Mouse (Mus musculus): ENCODE measurements around the gene Gm21985. TPM values are rescaled to one million over a fixed set of nuclear protein-coding genes. Genes with fewer than 3 reads are reported as not detected.
"Not testable (repeated sequence)": the region's sequence is repeated elsewhere in the genome, so short reads cannot be mapped to it uniquely, and the experiment has no call there.

The Gm21985 gene
- total RNA-seq, 4 experiments from 2014 or later, result 1.9 to 4.3 (median 2.9) TPM

GRCm38 (mm10) chr2:112391346-112392000, 125.4 kb downstream of the Gm21985 start:
- DNase-seq (ENCODE audit: low spot score in 2 of 2), result no peak

- DNase-seq (ENCODE audit: low spot score in 2 of 2), result no peak
Observed at GRCm38 (mm10) chr2:112392689-112393088, 126.6 kb downstream of the Gm21985 start.

- DNase-seq (ENCODE audit: low spot score in 2 of 2), result no peak
Observed at GRCm38 (mm10) chr2:112393958-112394357, 127.8 kb downstream of the Gm21985 start.

- no peak for DNase-seq (ENCODE audit: low spot score in 2 of 2)
Observed at GRCm38 (mm10) chr2:112396649-112397048, 130.5 kb downstream of the Gm21985 start.

GRCm38 (mm10) chr2:112407030-112407429, 140.9 kb downstream of the Gm21985 start:
- DNase-seq (ENCODE audit: low spot score in 2 of 2), result no peak

- no peak for DNase-seq (ENCODE audit: low spot score in 2 of 2)
Observed at GRCm38 (mm10) chr2:112425308-112425707, 159.2 kb downstream of the Gm21985 start.

GRCm38 (mm10) chr2:112428534-112428933, 162.4 kb downstream of the Gm21985 start:
- DNase-seq (ENCODE audit: low spot score in 2 of 2), result not testable (repeated sequence)

- no peak for DNase-seq (ENCODE audit: low spot score in 2 of 2)
Observed at GRCm38 (mm10) chr2:112429665-112430064, 163.6 kb downstream of the Gm21985 start.

- DNase-seq (ENCODE audit: low spot score in 2 of 2), result no peak
Observed at GRCm38 (mm10) chr2:112430403-112430802, 164.3 kb downstream of the Gm21985 start.

- no peak for DNase-seq (ENCODE audit: low spot score in 2 of 2)
Observed at GRCm38 (mm10) chr2:112432523-112432922, 166.4 kb downstream of the Gm21985 start.

- DNase-seq (ENCODE audit: low spot score in 2 of 2), result no peak
Observed at GRCm38 (mm10) chr2:112433359-112433758, 167.2 kb downstream of the Gm21985 start.

GRCm38 (mm10) chr2:112436292-112436691, 170.2 kb downstream of the Gm21985 start:
- DNase-seq (ENCODE audit: low spot score in 2 of 2), result no peak

GRCm38 (mm10) chr2:112437589-112437988, 171.5 kb downstream of the Gm21985 start:
- DNase-seq (ENCODE audit: low spot score in 2 of 2), result no peak

- DNase-seq (ENCODE audit: low spot score in 2 of 2), result peak in 1 of 2 experiments; percentile 66
Observed at GRCm38 (mm10) chr2:112443491-112443890, 177.4 kb downstream of the Gm21985 start.

GRCm38 (mm10) chr2:112445511-112445910, 179.4 kb downstream of the Gm21985 start:
- DNase-seq (ENCODE audit: low spot score in 2 of 2), result no peak

GRCm38 (mm10) chr2:112448046-112448445, 181.9 kb downstream of the Gm21985 start:
- DNase-seq (ENCODE audit: low spot score in 2 of 2), result not testable (repeated sequence)

GRCm38 (mm10) chr2:112448510-112449059, 182.5 kb downstream of the Gm21985 start:
- no peak for DNase-seq (ENCODE audit: low spot score in 2 of 2)

GRCm38 (mm10) chr2:112449597-112450296, 183.6 kb downstream of the Gm21985 start:
- DNase-seq (ENCODE audit: low spot score in 2 of 2), result no peak

- not testable (repeated sequence) for DNase-seq (ENCODE audit: low spot score in 2 of 2)
Observed at GRCm38 (mm10) chr2:112452513-112452912, 186.4 kb downstream of the Gm21985 start.

GRCm38 (mm10) chr2:112454125-112454861, 188.2 kb downstream of the Gm21985 start:
- no peak for DNase-seq (ENCODE audit: low spot score in 2 of 2)

GRCm38 (mm10) chr2:112454862-112455564, 188.9 kb downstream of the Gm21985 start, which contains the start of gene Emc7:
TSS of gene Emc7 (plus strand) at chr2:112454997.
- DNase-seq (ENCODE audit: low spot score in 2 of 2), result peak; percentile 91 to 96
